Mouse (Mus musculus) G1E (cell line): ENCODE measurements at regions not wholly inside any gene's neighbourhood (a gene's known extent, or its start where the extent isn't known, plus 50 kb on each side); places are given as distances from the start of the nearest gene placed in this dataset.

Experiments
- CTCF ChIP-seq: IDR thresholded peaks from 2 replicates; pipeline ENCODE4 v1.5.1; 2012; ENCODE audit warnings: low read depth, low read length, inconsistent platforms, mixed read lengths
- GATA1 ChIP-seq: IDR thresholded peaks from 2 replicates; pipeline ENCODE4 v1.6.1; 2012; ENCODE audit warnings: borderline replicate concordance, low read length, inconsistent platforms, mixed read lengths
- GATA2 ChIP-seq: IDR thresholded peaks from 2 replicates; pipeline ENCODE4 v1.6.1; 2012; ENCODE audit warnings: low read depth, low read length, inconsistent platforms, borderline replicate concordance
- POLR2AphosphoS5 ChIP-seq: IDR thresholded peaks from 2 replicates; pipeline ENCODE4 v1.6.1; 2012; ENCODE audit warnings: low read depth, low read length, inconsistent platforms; ENCODE audit not compliant: insufficient replicate concordance
- TAL1 ChIP-seq: conservative IDR thresholded peaks from 2 replicates; pipeline ENCODE4 v1.6.1; 2012; ENCODE audit warnings: low read depth, low read length, inconsistent platforms, mixed read lengths

DNA sequence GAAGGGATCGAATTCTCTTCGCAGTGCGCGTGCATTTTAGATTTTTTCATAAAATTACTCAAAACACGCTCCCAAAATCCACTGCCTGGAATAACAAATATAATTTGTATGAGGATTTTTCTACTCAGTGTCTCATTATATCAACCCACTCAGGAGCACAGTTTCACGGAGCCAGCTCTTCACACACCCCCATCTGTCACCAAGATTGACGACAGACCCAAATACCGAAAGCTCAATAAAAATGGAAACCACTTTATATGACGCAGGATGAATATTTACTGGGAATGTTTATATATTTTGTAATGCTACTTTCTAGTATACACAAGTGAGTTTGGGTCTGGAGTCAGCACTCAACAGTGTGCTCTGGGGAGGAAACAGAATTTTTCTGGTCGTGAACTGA lies 333.0 kb downstream of the Nkx6-1 start:
- TF ChIP-seq CTCF (no peak), GATA1 (no peak), TAL1 (no peak), POLR2AphosphoS5 (no peak), GATA2 (no peak)
